Mouse (Mus musculus) right cerebral cortex, postnatal 25 days (tissue): ENCODE measurements around the gene Wdpcp.

ENCODE experiments used
- DNase-seq: peaks from one replicate; pipeline ENCODE4 v3.0.0; 2022

Wdpcp gene

DNA sequence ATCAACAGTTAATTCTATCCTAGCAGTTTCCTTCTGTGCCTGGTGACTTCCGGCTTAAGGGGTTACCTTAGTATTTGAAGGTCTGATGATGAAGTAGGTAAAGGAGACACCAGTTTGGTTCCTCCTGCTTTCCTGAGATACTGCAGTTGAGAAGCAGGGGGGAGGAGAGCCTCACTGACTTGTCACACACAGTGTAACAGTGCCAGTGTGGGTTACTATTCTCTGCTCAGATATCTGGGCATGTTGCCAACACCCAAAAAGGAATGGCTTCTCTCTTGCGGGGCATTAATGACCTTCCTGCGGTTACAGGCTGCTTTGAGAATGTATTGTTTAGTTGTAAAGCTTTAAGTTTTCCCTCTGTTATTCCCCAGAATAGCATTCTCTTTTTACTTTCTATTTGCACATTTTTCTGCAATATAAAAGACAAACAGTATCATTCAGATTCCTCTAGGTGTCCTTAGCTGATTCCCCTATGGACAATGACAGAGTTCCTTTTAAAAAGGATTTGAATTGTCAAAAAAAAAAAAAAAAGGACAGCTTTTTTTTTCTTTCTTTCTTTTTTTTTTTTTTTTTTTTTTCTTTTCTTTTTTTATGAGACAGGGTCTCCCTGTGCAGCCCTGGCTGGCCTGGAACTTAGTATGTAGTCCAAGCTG is 2.5 kb upstream of the Wdpcp start:
- peak; percentile 25 for DNase-seq

DNA sequence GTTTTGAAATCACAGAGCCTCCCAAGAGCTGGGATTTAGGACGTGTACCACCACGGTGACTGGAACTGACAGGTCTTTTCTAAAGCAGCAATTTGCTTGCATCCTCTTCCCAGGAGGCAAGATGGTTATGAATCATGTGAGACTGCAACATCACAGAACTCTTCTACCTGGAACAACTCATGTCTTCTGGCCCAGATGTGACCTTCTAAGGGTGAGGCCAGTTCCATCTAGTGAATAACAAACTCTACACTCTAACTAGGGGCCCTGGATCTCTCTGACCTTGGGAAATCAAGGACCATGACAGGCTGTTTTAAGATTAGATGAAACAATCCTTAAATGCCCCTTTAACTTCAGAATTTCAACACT is 1.9 kb upstream of the Wdpcp start:
- DNase-seq, result no peak

DNA sequence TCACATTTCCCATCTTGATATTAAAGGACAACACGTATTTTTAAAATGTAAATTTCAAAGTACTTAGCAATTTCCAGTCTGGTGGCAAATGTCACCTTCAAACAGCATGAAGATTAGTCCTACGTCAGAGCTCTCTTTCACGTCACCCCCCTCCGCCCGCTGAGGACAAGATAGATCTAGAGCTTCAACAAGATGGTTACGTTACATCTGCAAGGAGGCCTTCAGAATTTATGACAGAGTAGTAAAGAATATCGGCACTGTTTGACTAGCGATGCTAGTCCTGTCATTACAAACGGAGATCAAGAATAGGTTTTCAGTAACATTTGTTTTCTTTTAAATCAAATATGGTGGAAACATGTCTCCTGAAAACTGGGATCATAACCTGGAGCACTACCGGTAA is 1.1 kb upstream of the Wdpcp start:
- DNase-seq, result peak; percentile 26

DNA sequence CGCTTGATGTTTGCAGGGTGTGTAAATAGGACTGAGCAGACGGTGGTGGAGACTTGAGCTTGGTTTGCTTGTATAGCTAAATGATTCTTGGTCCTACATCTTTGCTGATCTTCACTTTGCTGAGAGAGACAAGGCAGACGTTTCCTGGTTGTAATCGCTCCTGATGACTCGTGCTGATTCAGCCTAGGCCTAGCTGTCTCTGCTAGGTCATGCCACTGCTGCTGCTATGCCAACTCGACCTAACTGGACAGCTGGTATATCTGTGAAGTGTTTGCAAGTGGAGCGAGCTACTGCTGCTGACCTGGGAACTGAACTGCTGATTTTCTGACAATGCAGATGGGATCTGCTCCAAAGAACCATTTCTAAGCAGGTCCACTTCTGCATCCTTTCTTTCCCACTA is 9.4 kb downstream of the Wdpcp start:
- no peak for DNase-seq

DNA sequence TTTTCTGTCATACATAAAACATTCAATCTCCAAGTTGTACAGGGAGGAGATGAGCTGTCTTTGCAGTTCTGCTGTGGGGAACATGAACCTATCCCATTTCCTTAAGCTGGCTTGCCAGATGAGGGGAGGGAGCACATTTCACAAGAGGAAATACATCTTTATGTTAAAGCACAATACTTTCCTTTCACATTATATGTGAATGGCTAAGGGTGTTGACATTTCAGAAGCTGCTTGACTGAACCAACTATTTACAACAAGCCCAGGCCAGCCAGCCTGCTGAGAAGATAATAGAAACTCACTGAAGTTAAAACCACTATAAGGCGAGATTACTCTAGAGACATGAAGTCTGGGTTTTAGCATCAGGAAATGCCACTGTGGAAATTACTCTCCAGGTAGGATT is 11.3 kb downstream of the Wdpcp start:
- no peak for DNase-seq

DNA sequence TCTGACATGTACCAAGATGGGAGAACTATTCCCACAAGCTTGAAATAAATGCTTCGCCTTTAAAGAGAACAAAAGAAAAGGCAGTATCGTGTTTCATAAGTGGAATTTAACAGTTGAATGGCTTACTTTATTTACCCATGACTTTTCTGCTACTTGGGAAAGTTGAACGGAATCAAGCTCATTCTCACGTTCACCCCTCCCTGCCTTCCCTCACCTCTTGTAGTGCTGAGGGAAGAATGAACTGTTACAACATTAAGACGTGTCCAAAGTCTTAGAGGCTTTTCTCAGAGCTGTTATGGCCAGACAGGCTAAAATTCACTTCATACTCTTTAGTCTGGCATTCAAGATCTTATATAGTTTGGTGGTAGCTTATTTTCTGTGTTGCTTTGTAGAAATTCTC is 30.5 kb downstream of the Wdpcp start:
- DNase-seq, result no peak

DNA sequence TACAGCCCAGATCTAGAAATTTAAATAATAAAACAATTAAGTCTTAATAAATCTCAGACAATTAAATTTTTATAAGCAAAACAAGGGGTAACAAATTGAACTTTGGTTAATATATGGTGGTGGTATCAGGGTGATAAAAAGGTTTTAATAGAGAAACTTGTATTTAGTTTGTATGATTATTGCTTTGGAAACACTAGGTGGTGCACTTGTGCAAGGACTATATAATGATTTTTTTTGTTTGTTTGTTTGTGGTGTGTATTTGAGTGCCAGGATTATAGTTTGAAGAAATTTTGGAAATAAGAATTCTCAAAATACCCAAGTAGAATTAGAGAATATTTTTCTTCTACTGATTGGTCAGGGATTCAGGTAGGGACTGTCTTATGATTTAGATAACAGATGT is 43.9 kb downstream of the Wdpcp start:
- no peak for DNase-seq

DNA sequence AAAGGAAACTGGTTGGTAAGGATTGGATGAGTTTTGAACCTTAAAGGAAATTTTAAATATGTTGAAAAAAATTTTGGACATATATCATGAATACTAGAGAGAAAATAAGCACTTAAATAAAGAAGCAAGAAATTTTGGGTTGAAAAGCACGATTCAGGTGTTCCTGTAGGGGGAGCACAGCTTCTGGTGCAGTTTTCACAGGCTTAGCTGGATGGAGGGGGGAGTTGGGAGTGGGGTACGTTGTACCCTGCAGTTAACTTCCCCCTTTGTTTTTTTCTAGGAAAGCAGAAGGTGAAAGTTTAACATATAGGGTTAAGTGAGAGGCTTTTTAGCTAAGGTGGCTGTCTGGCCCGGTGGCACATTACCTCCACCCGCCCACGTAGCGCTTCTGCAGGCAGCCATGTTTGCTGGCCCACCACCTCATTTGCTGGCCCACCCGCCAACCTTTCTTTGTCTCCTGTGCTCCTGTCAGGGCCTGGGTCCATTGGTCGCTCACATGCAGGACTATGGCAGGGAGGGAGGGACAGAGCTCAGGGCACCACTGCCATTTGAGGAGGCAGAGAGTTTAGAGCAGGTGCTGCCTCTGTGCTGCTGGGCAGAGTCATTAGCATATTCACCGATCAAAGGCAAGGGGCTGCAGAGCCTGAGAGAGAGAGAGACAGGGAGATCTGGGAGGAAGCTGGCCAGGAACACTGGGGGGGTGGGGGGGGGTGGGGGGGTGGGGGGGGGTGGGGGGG is 62.3 kb downstream of the Wdpcp start:
- no peak for DNase-seq

DNA sequence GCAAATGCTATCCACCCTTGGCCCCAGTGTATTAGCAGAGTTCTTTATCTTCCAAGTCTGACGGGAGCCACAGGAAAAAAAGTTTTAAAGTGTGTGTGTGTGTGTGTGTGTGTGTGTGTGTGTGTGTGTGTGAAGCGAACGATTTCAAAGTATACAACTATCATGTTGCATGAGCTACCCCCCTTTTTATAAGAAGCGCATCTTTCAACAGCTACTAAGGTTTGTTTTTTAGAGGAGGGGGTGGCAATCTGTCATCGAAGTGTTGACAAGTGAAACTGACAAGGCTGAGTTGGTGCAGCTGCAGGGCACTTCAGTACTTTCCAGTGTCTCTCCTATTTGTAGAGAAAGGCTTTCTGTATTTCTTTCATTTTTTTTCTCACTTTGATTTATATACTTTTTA is 66.3 kb downstream of the Wdpcp start:
- DNase-seq, result no peak

DNA sequence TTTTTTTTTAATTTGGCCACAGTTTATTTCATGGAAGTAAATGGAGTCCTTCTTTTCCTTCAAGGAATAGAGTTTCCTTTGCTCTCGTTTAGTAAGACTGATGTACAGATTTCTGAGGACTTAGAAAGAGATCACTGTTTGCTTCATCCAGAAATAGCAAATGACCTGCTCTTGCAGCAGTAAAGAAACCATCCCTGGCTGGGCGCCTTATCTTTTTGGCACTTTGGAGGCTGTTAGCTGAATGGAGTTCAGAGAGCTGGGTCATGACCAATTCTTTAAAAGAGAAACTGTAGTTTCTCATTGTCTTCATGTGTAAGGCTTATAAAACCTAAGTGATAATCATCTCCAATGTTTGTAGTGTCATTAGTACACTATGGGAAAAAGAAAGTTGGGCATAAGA is 67.5 kb downstream of the Wdpcp start:
- DNase-seq, result no peak

DNA sequence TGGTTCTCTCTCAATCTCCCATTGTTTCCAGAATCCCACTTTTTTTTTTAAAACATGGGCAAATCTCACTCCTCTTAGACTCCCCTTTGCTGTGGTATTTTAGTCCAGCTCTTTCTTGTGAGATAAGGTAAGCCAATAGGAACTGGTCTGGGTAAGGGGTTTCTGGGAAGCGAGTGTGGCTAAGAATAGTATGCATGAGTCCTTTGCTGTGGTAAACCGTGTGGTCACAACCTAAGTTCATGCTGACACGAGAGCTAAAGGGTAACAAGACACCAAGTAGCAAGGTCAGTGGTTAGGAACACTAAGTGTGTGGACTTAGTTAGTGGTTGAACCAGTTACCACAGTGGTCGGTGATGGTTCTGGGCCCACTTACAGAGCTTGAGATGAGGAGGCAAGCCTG is 72.2 kb downstream of the Wdpcp start:
- DNase-seq, result no peak

DNA sequence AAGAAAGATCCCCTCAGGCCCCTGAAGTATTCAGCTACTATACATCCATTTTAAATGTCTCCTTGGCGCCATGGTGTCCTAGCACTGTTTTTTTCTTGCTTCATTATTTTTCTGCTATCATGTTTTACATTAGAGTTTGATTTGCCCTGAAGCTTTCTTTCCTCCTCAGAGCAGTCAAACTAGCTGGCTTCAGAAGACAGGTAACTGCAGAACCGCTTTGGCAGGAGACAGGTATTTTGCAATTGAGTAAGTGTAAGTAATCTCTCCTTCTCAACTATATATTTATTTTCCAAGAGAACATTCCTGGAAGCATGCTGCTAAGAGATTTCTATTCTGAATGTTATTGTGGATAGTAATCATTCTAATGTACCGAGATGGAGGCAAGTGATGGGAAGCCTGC is 74.1 kb downstream of the Wdpcp start:
- DNase-seq, result no peak

DNA sequence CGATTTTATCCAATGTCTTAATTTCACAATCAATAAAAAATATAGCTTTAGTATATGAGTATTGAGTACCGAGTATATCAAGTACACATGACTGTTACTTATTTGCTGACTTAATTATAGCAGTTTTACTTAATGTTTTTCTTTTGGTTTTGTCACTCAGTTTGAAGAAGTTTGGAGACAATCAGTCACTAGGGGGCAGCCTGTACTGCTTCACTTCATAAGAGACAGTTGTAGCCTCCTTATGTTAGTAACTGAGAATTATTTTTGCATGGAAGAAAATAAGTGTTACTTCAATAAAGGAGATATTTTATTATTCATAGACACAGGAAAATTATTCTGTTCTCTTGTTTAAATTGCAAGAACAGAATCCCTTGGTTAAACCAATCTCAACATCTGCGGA is 87.0 kb downstream of the Wdpcp start:
- no peak for DNase-seq

DNA sequence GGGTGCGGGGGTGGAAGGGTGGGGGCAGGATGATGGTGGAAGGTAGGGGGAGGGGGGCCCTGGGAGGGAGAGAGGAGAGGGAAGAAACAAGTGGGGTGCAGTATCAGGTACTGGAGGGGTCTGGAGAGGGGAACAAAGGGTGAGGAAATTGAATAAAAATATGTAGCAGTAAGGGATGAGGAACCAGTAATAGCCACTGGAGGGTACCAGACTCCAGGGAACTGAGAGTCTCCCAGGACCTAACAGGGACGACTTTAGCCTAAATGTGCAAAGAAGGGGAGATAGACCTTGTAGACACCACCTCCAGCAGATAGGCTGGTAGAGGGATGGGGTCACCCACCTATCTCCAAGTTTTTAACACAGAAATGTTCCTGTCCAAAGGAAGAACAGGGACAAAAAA is 105.0 kb downstream of the Wdpcp start:
- no peak for DNase-seq

DNA sequence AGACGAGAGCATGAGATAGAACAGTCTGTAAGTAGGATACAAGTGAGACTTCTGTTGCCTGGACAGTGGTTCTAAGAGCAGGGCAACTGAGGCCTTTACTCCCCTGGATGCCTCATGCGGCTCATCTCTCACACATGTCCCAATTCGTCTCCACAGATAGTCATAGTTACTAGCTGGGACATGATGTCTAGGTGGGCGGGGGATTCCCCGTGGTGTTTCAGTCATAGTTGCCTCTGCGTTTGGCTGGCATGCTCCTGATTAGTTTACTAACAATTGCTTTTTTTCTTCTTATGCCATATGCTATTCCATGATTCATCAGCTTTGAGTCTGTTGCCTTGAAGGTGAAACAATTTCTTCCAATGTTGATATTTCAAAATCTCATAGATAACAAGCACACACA is 116.4 kb downstream of the Wdpcp start:
- peak; percentile 31 for DNase-seq

DNA sequence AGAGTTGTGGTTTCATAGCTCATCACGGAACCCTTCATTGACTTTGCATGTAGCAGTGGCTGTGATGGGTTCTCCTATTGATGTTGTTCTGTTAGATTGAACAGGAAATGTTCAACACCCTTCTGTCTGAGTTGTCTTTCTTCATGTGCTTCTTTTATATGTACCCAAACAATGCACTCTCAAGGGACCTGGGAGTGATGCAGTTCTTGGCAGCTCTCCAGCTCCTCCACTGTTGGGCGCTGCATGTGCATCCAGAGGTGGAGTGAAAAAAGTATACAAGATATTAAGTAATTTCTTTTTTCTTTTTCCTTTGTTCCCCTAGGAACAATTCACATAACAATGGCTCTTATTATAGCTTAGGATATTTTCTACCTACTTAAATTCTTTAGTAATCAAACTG is 118.7 kb downstream of the Wdpcp start:
- DNase-seq, result no peak

DNA sequence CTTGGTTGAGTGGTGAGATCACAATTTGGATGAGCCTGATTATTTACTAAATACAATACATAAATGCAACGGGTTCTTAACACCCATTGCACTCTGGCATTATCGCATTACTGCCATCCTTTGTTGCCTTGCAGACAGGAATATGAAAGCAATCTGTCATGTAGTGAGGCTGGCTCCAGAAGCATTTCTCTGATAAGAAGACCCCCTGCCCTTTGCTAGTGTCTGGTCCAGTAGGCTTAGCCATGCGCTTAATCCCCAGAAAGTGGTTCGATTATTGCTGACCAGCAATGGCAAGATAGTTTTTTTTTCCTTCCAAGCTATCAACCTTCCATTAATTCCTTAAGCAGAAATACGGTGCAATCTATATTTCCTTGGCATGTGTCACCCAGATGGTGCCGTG is 122.1 kb downstream of the Wdpcp start:
- no peak for DNase-seq

DNA sequence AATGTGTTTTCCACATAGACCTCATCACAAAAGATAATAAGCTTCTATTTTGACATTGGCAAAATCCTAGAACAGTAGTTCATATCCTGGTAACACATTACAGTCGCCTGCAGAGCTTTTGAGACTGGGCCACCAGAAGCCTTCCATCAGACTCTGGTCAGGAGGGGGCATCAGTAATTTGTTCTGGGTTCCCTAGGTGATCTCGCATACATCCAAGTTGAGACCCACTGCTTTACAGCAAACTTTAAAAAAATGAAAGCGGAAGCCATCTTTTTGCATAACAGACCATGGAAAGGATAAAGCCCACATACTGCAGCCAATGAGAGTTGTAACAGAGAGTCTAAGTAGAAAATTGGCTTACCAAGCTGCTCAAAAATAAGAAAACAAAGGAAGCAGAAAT is 125.6 kb downstream of the Wdpcp start:
- no peak for DNase-seq

DNA sequence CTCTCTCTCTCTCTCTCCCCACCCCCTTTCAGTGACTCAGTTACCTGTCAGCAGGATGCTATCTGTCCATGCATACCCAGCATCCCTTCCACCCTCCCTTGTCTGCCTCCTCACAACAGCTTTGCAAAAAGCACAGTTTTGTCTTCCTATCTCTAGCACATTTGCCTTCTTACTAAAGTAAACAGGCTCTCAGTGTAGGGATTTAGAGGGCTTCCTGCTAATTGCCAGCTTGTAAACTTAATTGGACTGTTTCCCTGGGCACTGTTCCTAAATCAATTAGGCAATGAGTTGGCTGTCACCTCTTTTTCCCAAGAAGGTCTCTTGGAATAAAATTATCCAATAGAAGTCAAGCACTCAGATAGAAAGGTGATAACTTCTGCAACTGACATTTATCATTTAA is 141.5 kb downstream of the Wdpcp start:
- no peak for DNase-seq

DNA sequence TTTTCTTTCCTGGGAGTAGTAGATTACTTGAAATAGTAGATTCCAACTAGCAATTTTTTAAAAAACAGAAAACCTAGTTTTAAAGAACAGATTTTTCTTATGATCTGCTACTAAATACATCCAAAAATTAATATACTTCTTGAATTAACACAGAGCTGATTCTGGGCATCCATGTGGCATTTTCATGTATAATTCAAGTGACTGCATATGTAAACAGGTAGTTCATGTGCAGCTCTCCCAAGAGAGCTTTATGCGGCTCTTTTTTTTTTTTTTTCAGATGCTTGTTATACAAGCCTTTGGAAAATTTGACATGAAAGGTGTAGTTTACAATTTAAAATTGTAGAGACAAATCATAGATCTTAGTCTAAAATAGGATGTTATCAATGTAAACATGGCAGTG is 142.0 kb downstream of the Wdpcp start:
- DNase-seq, result no peak

DNA sequence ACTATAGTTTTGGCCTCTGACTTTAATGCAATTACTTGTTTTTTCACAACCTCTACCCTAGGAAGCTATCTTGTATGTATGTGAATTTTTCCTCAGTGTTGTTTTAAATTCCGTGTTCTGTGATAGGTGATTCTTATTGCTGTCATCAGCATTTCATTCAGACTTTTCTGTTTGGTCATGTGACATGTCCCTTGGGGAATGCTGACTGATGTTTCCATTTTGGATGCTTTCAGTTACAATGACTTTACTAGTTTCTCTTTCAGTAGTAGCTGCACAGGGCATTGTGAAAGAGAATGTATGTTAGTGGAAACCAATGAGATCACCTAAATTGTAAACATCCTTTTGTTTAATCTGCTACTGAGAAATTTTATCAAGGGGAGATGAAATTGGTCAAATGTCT is 154.3 kb downstream of the Wdpcp start:
- no peak for DNase-seq

DNA sequence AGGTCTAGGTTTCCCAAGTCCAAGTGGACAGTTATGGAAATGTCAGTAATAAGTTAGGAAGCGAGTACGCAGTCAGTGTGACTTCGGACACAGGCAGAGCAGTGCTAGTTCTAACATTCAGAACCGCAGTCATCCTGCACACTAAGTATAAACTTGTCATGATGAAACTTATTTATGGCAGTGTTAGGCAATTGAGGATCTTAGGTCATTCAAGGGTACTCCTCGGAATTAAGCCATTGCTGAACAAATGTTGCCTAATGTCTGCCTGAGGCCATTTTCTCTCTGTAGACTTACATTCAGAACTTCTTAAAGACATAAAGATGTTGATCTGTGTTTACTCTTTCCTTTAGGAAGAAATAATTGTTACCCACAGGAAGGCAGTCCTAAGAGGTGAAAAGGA is 157.0 kb downstream of the Wdpcp start:
- DNase-seq, result no peak

DNA sequence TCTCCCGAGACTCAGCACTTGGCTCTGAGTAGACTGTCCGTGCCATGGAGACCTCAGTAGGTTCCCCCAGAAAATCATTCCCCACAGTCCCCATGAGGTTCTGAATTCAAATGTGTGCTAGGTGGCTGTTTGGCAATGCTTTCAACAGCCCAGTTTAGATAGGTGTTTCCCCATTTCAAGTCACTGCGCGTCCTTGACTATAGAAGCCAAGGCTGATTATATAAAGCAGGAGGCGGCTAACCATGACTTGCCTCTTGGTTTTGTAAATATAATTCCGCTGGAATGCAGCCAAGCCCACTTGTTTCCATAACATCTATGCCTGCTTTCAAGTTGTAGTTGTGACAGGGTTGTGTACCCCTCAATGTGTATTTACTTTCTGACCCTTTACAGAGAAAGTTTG is 157.9 kb downstream of the Wdpcp start:
- DNase-seq, result no peak

DNA sequence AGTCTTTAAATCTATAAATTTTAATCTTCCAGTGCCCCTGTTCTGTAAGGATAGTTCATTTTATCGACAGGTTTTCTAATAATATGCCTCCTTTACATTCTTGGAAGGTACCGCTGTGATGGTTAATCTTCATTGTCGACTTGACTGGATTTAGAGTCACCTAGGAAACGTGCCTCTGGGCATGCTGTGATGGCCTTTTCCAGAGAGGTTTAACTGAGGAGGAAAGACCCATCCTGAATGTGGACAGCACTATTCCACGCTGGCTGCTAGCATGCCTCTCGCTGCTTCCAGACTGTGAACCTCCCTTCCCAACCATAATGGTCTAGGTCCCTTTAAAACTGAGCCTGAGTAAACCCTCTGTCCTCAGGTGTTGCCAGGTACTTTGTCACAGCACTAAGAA is 163.2 kb downstream of the Wdpcp start:
- no peak for DNase-seq

DNA sequence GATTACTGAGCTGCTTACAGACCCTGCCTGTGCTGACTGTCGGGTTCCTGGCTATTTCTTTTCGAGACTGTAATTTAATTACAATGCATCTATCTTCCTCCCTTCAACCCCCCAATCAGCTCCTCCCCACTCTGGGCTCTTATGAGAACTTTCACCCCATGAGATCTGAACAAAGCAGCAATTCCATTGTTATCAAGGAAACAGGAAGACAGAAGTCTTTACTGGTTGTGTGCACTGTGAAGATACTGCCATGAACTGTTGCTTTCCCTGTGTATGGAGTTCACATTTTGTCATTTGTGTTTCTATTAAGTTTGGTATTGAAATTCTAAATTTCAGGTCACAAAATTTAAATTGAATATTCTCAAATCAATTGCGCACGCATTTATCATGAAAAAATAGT is 177.5 kb downstream of the Wdpcp start:
- DNase-seq, result no peak
